Mouse (Mus musculus) left cerebral cortex, postnatal 36 days (tissue): ENCODE measurements around the gene Tamm41. TPM values are rescaled to one million over a fixed set of nuclear protein-coding genes. Genes with fewer than 3 reads are reported as not detected.

Experiments used
- DNase-seq, 2 experiments: peaks; one replicate each; pipeline ENCODE4 v3.0.0; 2021 to 2022; ENCODE audit warnings: low spot score in 2 of 2, mixed read lengths in 1 of 2
- intact Hi-C: fragments of 180-260 bp; cut with DNase I; formaldehyde crosslinking; loops from one replicate; pipeline ENCODE4 v1.15.1; 2025
- total RNA-seq, 2 experiments: library from RNA; stranded (reverse); gene quantifications; 2 replicates each; pipeline ENCODE4 v1.2.3; 2021

The Tamm41 gene
- total RNA-seq, 2 experiments from 2014 or later: 19.0 to 19.7 TPM

DNA sequence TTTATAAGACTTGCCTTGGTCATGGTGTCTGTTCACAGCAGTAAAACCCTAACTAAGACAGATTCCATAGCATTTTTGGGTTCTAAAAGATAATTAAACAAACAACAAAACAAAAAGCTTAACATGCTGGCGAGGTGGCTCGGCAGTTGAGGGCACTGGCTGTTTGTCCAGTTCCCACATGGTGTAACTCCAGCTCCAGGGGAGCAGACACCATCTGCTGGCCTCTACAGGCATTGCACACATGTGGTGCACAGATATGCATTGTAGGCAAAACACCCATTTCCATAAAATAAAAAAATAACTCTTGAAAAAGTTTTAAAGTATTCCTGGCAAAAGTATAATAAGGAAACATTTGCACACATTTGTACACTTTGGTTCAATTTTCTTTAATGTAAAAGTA, 7.6 kb downstream of the Tamm41 start:
- intact Hi-C loops: no loop called here
- DNase-seq: no peak

DNA sequence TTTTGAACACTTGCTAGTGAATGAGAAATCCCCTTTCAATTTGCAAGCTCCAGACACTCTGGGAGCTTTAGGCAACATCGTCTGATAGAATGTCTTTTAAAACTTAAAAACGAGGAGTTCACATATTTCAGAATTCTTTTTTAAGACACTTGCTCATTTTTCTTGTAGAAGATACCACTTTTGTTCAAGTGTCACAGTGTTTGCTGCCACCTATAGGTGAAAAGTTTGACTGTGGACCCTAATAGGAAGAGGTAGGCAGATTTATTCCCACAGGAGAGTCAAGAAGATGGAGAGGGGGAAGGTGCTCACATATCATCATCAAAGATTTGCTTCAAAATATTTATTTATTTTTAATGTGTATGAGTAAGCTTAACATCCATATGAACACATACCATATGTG, 8.4 kb downstream of the Tamm41 start:
- intact Hi-C loops: loop anchor here (2.0 to 5.0 kb wide), 2 partner anchors 100 to 307 kb away; no protein-coding TSS in a partner anchor
- DNase-seq: no peak

DNA sequence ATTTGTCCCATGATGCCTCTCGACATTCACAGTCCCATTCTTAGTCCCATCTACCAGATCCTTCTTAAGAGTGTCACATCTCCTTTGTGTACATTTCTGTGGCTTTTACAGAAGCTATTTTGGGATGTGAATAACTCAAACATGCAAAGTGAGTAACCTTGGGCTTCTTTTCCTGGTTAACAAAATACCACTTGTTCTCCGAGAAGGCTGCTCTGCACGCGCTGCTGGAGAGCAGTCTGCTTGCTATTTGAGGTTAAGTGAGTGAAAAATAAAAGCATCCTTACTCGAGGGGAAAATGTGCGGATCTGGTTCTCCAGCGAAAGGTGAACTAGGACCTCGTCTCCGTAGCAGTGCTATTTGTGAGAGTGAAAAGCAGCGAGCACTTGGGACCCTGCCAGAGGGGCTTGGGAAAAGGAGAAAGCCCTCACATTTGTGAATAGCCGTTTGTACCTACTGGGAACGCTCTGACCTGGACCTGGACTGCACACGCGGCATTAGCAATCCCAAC, 10.1 kb downstream of the Tamm41 start:
- intact Hi-C loops: loop anchor here (5.0 kb wide), 1 partner anchor 305 kb away; no protein-coding TSS in a partner anchor
- no peak for DNase-seq

DNA sequence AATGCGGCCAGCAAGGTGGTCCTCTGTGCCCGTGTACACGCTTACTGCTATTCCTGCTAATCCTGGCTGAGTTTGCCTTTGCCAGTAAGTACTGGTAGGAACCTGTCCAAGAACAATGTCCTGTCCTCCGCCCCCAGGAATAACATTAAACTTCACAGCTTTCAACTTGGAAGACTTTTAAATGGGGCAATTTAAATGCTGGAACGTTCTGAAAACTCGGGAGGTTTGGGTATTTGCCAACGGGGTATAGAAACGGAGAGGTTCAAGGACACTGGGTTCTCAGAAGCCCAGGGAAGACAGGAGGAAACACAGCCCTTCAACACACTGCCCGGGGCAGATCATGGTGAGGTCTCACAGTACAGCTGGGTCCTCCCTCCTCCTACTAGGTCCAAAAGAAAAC, 14.8 kb downstream of the Tamm41 start:
- intact Hi-C loops: no loop called here
- DNase-seq: no peak

DNA sequence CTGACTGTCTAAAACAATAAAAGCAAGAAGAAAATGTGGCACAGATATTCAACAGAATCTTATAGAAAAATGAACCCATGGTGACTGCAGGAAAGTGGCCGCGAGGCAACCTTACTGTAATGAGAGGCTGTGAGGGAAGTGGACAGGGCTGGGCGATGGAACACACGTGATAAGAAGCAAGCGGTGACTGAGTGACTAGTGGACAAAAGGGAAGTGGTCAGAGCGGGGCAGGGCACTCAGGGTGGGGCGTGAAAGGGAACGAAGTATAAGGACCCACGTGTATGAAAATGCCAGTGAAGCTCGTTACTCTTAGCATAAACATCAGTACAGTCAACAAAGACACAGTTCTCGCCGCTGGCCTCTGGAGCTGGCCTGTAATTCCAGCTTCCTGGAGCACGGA, 22.2 kb downstream of the Tamm41 start:
- intact Hi-C loops: no loop called here
- no peak for DNase-seq

DNA sequence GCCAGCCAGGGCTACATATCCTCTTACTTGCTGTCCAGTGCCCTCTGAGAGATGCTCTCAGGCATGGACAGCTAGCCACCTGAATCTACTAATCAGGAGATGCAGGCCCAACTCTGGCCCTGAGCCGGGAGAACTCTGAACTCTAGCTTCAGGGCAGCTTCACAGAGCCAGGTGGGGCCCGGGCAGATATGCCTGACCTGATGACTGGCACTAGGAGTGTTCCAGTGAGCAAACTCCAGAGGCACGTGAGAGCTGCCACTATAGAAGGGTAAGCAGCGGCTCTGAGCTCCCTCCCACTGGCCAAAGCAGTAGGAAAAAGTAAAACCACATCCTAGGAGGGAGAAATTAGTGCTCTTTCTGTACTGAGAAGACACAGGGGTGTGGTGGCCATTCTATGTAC, 24.1 kb downstream of the Tamm41 start:
- DNase-seq: no peak
- intact Hi-C loops: no loop called here

DNA sequence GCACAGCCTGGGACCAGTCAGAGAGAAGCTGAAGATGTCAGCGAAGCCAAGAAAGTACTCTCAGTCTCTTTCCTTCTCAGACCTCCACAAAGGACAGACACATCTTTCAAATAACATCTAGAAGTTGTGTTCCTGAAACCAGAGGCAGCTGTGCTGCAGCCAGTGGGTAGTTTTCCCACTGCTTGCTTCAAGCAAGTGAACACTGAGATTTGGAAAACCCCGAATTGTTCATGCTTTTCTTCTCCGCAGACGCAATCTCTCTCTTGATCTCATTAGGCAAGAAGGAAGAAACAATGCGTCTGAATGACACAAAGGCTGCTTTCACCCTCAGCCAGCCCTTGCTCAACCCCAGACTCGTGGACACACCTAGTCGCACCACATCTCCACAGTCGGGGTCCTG, 25.9 kb downstream of the Tamm41 start:
- DNase-seq: no peak
- intact Hi-C loops: no loop called here

DNA sequence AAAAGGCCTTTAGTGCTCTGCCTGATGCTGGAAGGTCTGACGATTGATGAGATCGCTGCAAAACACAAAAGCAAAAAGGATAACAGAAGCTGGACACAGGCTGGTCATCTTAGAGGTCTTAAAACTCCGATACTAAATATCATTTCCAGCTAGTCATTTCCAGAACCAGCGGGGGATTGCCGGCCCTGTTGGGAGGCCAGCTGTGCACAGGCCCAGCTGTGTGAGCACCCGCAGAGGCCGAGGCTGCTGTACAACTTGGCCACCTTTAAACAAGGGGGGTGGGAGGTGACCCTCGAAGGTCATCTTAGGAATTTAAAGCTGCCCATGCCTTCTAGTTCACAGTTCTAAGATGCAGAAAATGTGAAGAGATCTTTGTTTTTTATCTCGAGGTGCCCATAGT, 26.9 kb downstream of the Tamm41 start:
- DNase-seq: no peak
- intact Hi-C loops: no loop called here

DNA sequence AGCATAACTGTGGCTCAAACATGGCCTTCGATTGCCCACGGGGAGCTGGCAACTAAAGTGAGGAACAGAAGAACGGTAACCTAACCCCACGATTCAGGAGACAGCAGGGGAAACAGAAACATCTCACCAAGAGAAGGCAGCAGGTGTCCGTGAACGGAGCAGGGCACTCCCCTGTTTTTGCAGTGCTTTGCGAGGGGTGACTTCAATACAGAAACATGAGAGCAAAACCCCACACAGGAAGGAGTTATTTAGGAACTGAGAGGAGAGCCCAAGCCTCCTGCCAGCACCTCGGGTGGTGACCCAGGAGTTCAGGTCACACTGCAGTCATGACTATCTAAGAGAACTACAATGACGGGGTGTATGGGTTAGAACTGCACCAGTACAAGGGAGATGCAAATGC, 27.4 kb downstream of the Tamm41 start:
- intact Hi-C loops: no loop called here

DNA sequence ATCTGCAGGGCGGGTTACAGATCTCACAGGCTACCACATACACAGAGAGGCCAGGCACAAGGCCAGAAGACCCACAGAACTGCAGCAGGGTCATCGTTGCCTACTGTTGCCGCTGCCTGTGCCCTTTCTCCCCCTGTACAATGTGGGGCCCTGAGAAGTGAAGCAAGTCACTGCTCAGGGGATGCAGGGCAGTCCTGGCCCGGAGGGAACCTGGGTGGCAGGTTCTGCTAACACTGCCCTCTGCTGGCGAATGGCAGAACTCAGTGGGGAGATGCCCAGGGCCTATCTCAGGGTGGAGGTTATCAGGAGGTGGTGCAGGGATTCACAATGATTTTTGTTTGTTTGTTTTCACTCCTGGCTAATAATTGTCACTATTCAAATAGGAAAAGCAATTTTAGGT, 29.9 kb downstream of the Tamm41 start:
- DNase-seq: peak; percentile 67 to 72
- intact Hi-C loops: loop anchor here (1.0 to 5.0 kb wide), 3 partner anchors 40 to 285 kb away; partner anchors contain the start of gene Vgll4

More for the DNA sequence above, 27.4 kb downstream of the Tamm41 start:
- no peak for DNase-seq

DNA sequence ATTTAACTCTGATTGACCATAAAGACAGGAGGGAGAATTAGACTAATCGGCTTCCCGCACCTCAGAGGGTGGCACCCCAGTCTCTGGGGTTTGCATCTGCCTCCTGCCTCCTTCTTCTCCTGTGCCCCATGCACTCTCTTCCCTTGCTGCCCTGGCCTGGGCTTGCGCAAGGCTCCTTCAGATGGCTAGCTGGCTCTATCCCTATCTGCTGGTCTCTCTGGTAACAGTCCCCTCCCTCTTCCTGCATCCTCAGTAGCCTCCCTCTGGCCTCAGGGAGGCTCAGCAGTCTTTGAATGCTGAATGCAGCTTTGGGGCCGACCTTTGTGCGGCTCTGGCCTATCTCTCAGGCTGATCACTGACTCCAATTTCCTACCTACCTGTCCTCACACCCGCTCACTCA, 30.7 kb downstream of the Tamm41 start:
- intact Hi-C loops: loop anchor here (1.0 to 5.0 kb wide), 3 partner anchors 40 to 285 kb away; partner anchors contain the start of gene Vgll4

DNA sequence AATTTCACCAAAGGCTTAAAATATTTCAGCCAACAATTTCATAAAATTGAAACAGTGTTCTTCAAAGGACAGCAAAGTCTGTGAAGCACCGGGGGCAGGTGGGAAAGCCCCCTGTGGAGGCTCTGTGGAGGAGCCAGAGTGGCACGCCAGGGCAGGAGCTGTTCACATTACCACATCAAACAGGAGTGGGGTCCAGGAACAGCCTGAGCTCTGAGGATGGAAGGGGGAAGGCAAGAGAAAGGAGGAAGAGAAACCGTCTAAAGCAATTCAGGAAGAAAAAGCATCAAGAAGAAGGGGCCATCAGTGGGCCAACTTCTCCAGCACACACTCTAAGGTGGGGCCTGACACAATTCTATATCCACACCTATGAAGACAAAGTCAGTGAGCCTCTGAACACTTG, 31.6 kb downstream of the Tamm41 start:
- DNase-seq: no peak
- intact Hi-C loops: loop anchor here (5.0 kb wide), 2 partner anchors 39 to 284 kb away; partner anchors contain the start of gene Vgll4

More for the DNA sequence above, 30.7 kb downstream of the Tamm41 start:
- DNase-seq: no peak

DNA sequence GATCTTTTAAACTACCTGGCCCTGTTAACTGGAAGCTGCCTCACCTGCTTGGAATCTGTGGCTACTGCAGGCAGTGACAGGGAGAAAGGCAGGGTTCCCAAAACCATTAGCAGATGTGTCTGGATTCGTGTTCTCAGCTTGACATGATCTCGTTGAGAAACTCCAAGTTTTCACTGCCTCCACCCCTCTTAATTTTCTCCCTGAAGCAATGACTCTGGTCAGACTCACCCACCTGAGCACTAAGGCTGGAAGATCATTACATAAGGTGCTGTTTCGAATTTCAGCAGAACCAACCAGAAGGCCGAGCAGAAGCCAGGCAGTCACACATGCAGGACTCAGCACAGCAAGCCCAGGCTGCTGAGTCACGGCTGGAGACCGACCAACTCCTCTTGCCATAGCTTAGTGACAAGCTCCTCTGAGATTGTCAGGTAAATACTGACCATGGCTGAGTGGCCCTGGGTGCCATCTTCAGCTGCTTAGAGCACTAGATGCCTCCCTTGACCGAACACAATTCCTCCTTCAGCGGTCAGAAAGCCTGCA, 32.3 kb downstream of the Tamm41 start:
- peak; percentile 70 to 78 for DNase-seq
- intact Hi-C loops: loop anchor here (5.0 kb wide), 2 partner anchors 38 to 283 kb away; partner anchors contain the start of gene Vgll4

DNA sequence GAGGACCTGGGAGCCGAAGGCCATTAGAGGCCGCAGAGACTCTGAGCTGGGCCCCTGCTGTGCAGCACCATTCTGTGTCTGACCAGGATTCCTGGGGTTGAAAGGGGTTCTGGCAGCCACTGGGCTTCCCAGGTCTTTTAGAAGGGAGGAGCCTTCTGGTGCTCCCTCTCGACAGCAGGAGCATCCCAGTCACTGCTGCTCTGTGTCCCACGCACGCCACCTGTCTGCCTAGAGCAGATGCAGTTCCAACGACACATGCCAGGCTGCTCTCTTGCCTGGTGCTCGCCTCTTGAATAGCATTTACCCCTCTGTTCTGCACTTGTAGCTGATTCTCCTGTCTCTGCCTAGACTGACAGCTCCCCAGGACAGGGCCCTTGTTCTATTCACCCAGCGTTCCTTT, 33.0 kb downstream of the Tamm41 start:
- peak; percentile 69 to 78 for DNase-seq
- intact Hi-C loops: loop anchor here (5.0 kb wide), 2 partner anchors 37 to 282 kb away; partner anchors contain the start of gene Vgll4

DNA sequence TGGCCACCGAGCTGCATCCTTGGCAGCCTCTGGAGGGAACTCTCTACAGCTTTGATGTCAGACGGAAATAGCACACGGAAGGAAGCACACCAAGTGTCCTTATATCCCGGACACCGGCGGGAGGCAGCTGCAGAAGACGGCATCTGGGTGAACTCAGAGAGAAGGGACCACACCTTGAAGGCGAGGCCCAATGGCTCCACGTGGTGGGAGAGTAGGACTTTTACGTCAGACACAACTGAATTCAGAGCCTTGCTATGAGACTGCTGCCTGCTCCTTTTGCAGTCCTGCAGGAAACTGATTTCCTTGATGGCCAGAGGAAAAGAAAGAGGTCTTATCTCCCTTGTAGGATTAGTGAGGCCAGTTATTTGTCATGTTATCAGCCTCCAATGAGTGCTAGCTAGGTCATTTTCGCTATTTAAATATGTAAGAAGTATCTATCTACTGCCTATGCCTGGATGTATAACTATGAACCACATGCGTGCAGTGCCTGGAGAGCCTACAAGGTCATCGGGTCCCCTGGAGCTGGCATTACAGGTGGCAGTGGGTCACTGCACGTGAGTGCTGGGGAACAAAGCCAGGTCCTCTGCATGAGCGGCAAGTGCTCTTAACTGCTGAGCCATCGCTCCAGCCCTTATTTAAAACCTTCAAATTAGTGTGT, 39.2 kb downstream of the Tamm41 start:
- no peak for DNase-seq
- intact Hi-C loops: no loop called here

DNA sequence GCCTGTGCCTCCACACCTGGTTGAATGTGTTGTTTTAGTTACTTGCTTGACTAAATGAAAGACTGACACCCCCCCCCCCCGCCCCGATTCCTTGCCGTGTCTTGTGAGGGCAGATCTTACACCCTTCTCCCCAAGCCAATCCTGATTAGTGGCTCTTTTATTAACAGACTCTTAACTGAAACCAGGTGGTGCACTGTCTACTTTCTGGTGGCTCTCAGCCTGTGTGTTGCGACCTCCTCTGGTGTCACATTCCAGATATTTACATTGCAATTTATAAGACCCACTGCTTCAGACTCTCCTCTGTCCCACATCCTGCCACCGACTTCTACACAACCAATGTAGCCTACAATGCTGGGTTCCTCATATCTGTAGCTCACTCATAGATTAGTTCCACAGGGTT, 40.2 kb downstream of the Tamm41 start:
- DNase-seq: no peak
- intact Hi-C loops: no loop called here

DNA sequence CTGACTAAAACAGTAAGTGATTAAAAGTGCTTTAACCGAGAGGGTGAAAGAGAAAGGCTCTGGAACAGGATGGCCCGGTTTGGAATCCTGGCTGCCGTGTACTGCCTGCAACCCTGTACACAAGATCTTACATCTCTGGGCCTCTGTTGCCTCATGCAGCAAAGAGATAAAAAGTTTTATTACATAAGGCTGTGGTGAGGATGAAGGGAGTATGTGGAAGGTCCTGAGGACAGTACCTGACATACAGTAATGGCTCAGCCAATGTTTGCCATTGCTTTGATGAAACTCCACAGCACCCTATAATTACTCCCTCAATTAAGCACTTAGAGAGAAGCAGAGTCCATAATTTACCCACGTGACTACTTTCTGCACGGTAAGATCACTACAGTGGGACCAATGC, 40.8 kb downstream of the Tamm41 start:
- DNase-seq: no peak
- intact Hi-C loops: no loop called here

DNA sequence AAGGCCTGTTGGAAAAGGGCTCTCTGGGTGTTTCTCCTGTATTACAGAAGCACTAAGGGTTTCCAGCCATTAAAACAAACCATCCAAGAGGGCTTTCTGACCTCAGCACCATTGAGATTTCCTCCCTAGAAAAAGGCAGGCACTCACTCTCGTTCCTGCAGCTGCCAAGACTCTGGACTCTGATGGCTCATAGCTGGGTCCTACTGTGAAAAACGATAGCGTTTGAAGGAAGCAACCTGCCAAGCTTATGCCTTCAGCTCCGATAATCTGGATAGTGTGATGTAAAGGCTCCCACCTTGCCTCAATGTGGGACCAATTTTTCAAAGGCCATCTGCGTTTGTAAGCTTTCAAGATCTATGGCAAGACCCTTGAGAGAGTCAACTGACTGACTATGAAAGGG, 43.6 kb downstream of the Tamm41 start:
- intact Hi-C loops: no loop called here
- DNase-seq: no peak

DNA sequence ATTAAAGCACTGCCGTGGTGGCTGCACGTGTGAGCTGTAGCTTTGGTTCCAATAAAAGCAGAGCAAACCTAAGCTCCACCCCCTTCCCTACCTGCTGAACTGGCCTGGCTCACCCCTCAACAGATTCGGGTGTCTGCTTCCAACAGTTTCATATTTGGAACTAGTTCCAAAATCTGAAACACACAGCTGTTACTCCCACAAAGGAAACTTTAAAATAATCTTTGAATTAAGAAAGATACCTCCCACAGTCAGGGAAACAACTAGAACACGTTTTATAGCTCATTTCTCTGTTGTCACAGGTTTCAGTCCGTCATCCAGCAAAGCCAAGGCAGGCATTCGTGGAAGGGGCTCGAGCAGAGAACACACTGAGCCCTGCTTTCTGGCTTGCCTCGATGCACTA, 44.0 kb downstream of the Tamm41 start:
- peak; percentile 48 to 51 for DNase-seq
- intact Hi-C loops: no loop called here

DNA sequence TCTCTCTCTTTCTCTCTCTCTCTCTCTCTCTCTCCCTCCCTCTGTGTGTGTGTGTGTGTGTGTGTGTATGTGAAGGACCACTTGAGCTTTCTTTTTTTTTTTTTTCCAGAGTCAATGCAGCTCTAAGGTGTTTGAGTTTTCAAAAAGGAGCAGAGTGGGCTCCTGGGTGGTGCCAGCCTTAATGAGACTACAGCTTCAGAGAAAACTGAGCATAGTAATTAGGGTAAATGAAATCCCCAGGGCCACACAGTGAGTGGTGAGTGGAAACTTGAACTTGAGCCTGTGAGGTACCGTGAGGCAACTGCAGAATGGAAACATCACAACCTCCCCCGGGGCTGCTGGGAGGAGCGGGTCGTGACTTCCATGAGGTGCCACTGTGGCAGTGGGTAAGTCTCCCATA, 45.8 kb downstream of the Tamm41 start:
- intact Hi-C loops: no loop called here
- no peak for DNase-seq

DNA sequence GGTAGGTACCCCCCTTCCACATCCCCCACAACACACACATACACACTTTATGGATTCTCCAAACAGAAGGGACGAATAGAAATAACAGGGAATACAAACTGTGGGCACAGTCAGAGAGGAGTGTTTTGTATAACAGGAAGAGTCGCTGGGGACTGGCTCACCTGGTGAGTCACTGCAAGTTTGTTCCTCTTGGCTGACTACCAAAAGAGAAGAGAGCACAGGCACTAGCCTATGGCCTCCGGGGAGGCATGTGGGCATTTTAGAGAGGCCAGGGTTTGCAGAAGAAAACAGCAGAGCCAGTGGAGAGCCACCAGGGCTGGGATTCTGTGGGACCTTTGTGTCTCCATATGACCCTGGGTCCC, 49.1 kb downstream of the Tamm41 start:
- DNase-seq: no peak
- intact Hi-C loops: no loop called here
